Comparison of ENCODE assay signal across 10 mouse cellular contexts in the genomic region with DNA sequence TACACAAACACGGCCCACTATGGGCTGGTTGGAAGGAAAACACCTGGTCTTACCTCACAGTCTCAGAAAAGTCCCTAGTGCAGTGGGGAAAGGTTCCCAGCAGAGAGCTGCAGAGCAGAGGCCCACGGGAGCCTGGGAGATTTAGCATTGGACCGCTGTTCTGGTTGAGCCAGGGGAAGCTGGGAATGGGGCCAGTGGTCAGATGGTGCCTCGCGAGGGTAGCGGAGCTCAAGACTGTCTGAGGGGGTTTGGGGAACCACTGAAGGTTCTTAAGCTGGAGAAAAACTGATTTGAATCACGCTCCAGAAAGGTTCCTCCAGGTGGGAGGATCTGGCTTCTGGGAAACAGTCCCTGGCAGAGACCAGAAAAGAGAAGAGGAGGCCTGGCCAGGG.
A peak's percentile ranks its signal among the peaks of the same experiment; 100 is the strongest.
DNase-seq lines count a peak whose midpoint lies in the region; ATAC-seq and TF ChIP-seq lines count a peak whose summit lies in the region.
"Had no signal": no experiment of that assay in that cellular context is flagged by ENCODE, and none has a peak within 500 bp of the region (broad histone marks: within the 10 kb centered on the region; RNA-seq: fewer than 3 reads in every experiment).

No protein-coding gene starts in this region.

- no peak for ATAC-seq in cerebellum, adult (ENCODE audit: insufficient number of reproducible peaks, low FRiP score, low TSS enrichment)
- peak; percentile 3; the same call in 1 of the 2 replicates for ATAC-seq in embryonic facial prominence, embryonic 14.5 days (ENCODE audit: low read depth)
- no peak for ATAC-seq in limb, embryonic 11.5 days (ENCODE audit: insufficient number of reproducible peaks, low FRiP score, low TSS enrichment, low read depth)

- H3K27ac ChIP-seq in embryonic facial prominence, embryonic 14.5 days (replicated peaks; ENCODE audit: low read depth, low read length): peak overlapping the region; percentile 23; the same call in 1 of the 2 replicates
- no peak overlapping the region for H3K27ac ChIP-seq in limb, embryonic 11.5 days (replicated peaks; ENCODE audit: low read depth, low read length)
- H3K27ac ChIP-seq in layer of hippocampus, adult 2 months: no peak overlapping the region
- H3K27ac ChIP-seq: liver, embryonic 15.5 days had no signal

- DNase-seq in cerebellum, adult 11 months: peak; percentile 36
- no peak for DNase-seq in embryonic facial prominence, embryonic 14.5 days (ENCODE audit: low spot score)
- DNase-seq in limb, embryonic 11.5 days (ENCODE audit: low spot score): no peak
- no peak for DNase-seq in layer of hippocampus, adult 2 months (ENCODE audit: low spot score in 2 of 2)
- DNase-seq in urinary bladder, postnatal 14 days (ENCODE audit: low spot score): no peak
- DNase-seq in adrenal gland, postnatal 14 days: no peak
- DNase-seq: thymus, adult 2 months had no signal

- peak overlapping the region; percentile 58 for H3K4me3 ChIP-seq in E14TG2a.4 (replicated peaks; ENCODE audit: low read length)
- 0 out of 2 replicates have a peak overlapping the region, but pooled peaks have one; percentile 16 for H3K4me3 ChIP-seq in embryonic facial prominence, embryonic 14.5 days (ENCODE audit: low read depth, low read length)
- H3K4me3 ChIP-seq in limb, embryonic 11.5 days (ENCODE audit: low read depth, low read length): no peak overlapping the region
- H3K4me3 ChIP-seq in layer of hippocampus, adult 2 months: no peak overlapping the region
- H3K4me3 ChIP-seq: liver, embryonic 15.5 days had no signal

- 0 out of 2 replicates have a peak overlapping the region, but pooled peaks have one; percentile 35 for H3K9ac ChIP-seq in embryonic facial prominence, embryonic 14.5 days (ENCODE audit: low read depth, low read length)
- H3K9ac ChIP-seq in limb, embryonic 11.5 days (ENCODE audit: low read length): no peak overlapping the region; the same call in 1 of the 2 replicates
- H3K9ac ChIP-seq: liver, embryonic 15.5 days had no signal

- peaks cover 29% of the 10 kb centered on the region for H3K4me1 ChIP-seq in E14TG2a.4 (replicated peaks; ENCODE audit: low read depth, low read length)
- H3K4me1 ChIP-seq in embryonic facial prominence, embryonic 14.5 days (ENCODE audit: control insufficient read depth, insufficient read depth, low read length): peaks cover 12% of the 10 kb centered on the region
- H3K4me1 ChIP-seq in limb, embryonic 11.5 days (ENCODE audit: control insufficient read depth, insufficient read depth, low read length): 0 out of 2 replicates have a peak, but pooled peaks cover 3% of the 10 kb centered on the region
- H3K4me1 ChIP-seq: liver, embryonic 15.5 days had no signal

- H3K27me3 ChIP-seq in E14TG2a.4 (ENCODE audit: insufficient read depth, low read length): peaks cover 20% of the 10 kb centered on the region
- H3K27me3 ChIP-seq in embryonic facial prominence, embryonic 14.5 days (replicated peaks; ENCODE audit: control insufficient read depth, insufficient read depth, low read length): no peaks in the 10 kb centered on the region
- no peaks in the 10 kb centered on the region for H3K27me3 ChIP-seq in limb, embryonic 11.5 days (ENCODE audit: control insufficient read depth, insufficient read depth, low read length)

- peak overlapping the region; percentile 48 for H3K4me2 ChIP-seq in embryonic facial prominence, embryonic 14.5 days (ENCODE audit: low read depth, low read length)
- peak overlapping the region; percentile 40 for H3K4me2 ChIP-seq in limb, embryonic 11.5 days (ENCODE audit: low read depth, severe bottlenecking)
- H3K4me2 ChIP-seq: liver, embryonic 15.5 days had no signal

- no peaks in the 10 kb centered on the region for H3K9me3 ChIP-seq in E14TG2a.4 (ENCODE audit: low read length)
- no peaks in the 10 kb centered on the region for H3K9me3 ChIP-seq in embryonic facial prominence, embryonic 14.5 days (ENCODE audit: control insufficient read depth, low read length)
- no peaks in the 10 kb centered on the region for H3K9me3 ChIP-seq in limb, embryonic 11.5 days (ENCODE audit: control insufficient read depth, low read length)
- H3K9me3 ChIP-seq: liver, embryonic 15.5 days had no signal

- no peak for TF ChIP-seq CTCF in E14TG2a.4 (conservative IDR thresholded peaks at IDR 0.05; ENCODE audit: low read length)
- no peak for TF ChIP-seq CTCF in layer of hippocampus, adult 2 months (conservative IDR thresholded peaks at IDR 0.05)

- WGBS in embryonic facial prominence, embryonic 14.5 days: 27% methylated on average over 7 of the region's 7 CpGs
- WGBS in limb, embryonic 11.5 days: 42% methylated on average over 7 of the region's 7 CpGs

- H3K36me3 ChIP-seq in E14TG2a.4 (ENCODE audit: insufficient read depth, low read length): no peaks in the 10 kb centered on the region
- H3K36me3 ChIP-seq in embryonic facial prominence, embryonic 14.5 days (ENCODE audit: control insufficient read depth, insufficient read depth, low read length): no peaks in the 10 kb centered on the region
- no peaks in the 10 kb centered on the region for H3K36me3 ChIP-seq in limb, embryonic 11.5 days (ENCODE audit: control insufficient read depth, insufficient read depth, low read length)
- H3K36me3 ChIP-seq: liver, embryonic 15.5 days had no signal

Comparison
In these comparisons a context has a peak if more than half of its experiments do, and no peak if none do; other contexts are left out.
1. H3K4me3 ChIP-seq: peak in E14TG2a.4 (single experiment) and embryonic facial prominence, embryonic 14.5 days (single experiment); none in limb, embryonic 11.5 days (single experiment) and layer of hippocampus, adult 2 months (single experiment).